Mouse (Mus musculus): Measurements from ENCODE around the gene Ube2e2.
"Not testable (repeated sequence)": the region's sequence is repeated elsewhere in the genome, so short reads cannot be mapped to it uniquely, and the experiment has no call there.

Gene Ube2e2

DNA sequence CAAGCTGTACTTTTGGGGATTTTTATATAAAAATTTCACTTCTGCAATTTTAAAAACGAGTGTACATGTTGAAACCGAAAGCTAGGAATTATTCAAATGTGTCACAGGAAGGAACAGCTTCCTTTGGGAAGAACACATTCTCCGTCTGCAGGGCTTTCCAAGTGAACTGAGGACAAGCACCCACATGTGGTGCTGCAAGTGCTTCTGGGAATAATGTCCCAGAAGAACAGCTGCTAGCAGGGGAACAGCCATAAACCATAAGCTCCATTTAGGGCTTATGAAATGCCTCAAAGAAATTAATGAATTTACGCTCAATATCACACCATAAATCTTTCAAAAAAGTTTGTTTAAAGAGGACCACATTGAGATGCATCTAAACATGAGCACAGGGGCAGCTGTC, 162.9 kb downstream of the Ube2e2 start:
- DNase-seq: no peak

- DNase-seq: no peak
Observed at GRCm38 (mm10) chr14:18720601-18721591, 173.2 kb downstream of the Ube2e2 start.

DNA sequence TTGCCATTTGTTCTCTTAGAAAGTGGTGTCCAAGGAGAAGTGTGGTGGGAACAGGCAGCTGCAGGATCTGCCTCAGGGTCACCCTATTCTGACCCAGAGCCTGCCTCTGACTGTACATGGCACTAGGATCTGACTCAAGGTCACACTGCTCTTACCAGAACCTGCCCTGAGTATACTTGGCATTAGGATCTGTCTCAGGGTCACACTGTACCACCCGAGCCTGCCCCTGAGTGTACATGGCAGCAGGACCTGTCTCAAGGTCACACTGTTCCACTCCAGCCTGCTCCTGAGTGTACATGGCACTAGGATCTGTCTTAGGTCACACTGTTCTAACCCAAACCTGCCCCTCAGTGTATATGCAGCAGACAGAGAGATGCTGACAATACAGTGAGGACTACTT, 177.1 kb downstream of the Ube2e2 start:
- DNase-seq: no peak

- DNase-seq: no peak
Observed at GRCm38 (mm10) chr14:18715529-18715928, 178.5 kb downstream of the Ube2e2 start.

- no peak for DNase-seq
Observed at GRCm38 (mm10) chr14:18697662-18698225, 196.3 kb downstream of the Ube2e2 start.

- not testable (repeated sequence) for DNase-seq
Observed at GRCm38 (mm10) chr14:18696418-18696817, 197.6 kb downstream of the Ube2e2 start.

- DNase-seq: no peak
Observed at GRCm38 (mm10) chr14:18678121-18678836, 215.8 kb downstream of the Ube2e2 start.

- DNase-seq: no peak
Observed at GRCm38 (mm10) chr14:18670712-18671111, 223.4 kb downstream of the Ube2e2 start.

DNA sequence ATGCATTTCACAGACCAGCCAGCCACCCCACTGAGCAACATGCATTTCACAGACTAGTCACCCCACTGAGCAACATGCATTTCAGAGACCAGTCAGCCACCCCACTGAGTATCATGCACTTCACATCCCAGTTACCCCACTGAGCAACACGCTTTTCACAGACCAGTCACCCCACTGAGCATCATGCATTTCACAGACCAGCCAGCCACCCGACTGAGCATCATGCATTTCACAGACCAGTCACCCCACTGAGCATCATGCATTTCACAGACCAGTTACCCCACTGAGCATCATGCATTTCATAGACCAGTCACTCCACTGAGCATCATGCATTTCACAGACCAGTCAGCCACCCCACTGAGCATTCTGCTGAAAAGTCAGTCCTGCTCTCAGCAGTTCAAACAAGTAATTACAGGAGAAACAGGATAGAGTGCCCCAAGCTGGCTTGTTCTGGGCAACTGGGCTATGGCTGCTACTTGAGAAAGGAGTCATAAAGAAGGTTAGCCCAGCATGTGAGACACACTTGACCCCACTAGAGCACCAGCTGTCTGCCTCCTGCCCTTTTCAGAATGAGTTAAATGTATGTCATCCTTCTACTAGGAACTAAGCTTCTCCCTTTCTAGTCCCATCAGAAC, 224.6 kb downstream of the Ube2e2 start:
- DNase-seq: peak; percentile 5

- DNase-seq: not testable (repeated sequence)
Observed at GRCm38 (mm10) chr14:18668309-18668708, 225.8 kb downstream of the Ube2e2 start.

DNA sequence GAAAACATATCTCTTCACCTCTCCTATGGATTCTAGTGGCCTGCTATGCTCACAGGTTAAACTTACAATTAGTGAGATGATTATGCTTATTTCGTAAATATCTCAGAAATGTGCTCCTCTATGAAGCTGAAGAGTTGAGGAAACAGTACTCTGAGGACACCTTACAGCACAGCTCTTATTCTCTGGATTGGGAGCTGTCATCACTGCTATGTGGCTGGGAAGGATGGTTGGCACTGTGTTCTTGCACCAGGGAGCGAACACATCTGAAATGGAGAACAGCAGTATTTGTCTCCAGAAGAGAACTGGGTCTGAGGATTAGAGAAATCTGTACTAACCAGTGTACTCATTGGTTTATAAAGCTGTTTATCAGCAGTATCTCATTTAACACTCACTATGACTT, 226.3 kb downstream of the Ube2e2 start:
- no peak for DNase-seq

- no peak for DNase-seq
Observed at GRCm38 (mm10) chr14:18666251-18666650, 227.8 kb downstream of the Ube2e2 start.

DNA sequence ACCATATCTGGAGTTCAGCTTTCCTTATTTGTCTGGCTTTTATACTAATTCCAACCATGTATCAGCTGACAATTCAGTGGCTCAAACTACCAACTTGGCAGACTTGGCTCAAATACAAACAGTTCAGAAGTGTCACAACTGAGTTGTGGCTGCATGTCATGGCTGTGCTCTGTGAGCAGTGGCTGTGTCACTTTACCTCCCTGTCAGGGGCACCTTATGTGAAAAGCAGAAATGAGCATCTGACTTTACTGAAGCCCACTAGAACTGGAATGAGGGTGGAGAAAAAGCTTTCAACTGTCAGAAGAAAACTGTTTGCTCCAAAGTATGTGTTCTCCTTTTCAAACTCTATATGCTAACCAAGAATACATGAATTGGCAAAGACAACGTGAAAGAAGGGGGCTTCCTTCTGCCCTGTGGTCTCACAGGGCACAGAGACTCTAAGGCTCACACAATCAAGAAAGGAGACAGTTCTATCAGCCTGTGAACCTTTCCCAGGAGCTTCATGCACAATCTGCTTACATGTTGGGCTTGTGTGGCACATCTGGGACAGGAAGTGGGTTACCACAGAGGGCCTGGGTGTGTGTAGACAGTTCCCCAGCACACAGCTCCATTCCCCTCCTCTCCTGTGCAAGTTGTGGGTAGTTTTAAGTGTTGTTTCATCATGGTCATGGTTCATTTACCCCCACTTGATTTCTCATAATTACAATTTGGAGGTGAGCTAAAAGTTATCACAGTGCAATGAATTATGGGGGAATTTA, 228.6 kb downstream of the Ube2e2 start:
- DNase-seq: no peak

GRCm38 (mm10) chr14:18663666-18664065, 230.4 kb downstream of the Ube2e2 start:
- no peak for DNase-seq

DNA sequence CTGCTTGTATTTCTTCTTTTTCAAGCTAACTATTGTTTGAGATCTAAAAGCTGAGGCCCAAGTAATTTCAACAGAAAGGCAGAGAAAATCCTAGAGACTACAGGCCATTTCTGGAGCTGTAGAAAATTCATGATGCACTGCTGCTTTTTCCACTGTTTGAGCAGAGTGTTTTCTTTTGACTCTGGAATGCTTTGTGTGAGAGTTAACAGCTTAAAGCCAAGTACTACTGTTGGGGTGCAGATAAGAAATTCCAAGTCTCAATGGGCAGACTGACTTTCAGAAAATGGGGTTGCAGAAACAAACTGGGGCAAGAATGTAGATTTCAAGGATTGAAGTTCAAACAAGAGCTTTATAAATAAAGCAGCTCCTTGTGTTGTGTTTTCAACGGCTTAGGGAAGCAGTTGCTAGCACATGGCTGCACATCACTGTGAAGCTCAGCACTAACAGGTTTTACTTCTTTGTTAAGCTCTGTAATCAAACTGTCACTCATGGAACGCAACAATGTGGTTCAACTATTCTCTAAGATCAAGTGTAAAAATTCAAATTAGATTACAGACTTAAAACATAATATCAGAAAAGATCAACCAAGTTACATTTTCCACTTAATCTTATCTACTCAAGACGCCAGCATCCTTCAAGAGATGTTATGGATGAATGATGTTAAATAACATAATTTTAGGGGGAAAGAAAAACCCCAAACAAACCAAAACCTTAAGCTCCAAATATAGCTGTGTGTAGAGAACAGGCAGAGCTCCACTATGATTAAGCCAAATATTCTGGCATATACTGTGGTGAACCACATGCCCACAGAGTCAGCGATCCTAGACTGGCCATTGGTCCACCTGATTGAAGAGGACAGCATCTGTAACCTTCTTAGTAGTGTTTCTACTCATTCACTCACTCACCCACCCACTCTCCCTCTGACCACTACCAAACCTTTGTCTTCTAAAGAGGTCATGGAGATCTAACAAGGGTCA, 236.0 kb downstream of the Ube2e2 start:
- no peak for DNase-seq

- DNase-seq: no peak
Observed at GRCm38 (mm10) chr14:18649123-18649675, 244.9 kb downstream of the Ube2e2 start.

- no peak for DNase-seq
Observed at GRCm38 (mm10) chr14:18641656-18642055, 252.4 kb downstream of the Ube2e2 start.

DNA sequence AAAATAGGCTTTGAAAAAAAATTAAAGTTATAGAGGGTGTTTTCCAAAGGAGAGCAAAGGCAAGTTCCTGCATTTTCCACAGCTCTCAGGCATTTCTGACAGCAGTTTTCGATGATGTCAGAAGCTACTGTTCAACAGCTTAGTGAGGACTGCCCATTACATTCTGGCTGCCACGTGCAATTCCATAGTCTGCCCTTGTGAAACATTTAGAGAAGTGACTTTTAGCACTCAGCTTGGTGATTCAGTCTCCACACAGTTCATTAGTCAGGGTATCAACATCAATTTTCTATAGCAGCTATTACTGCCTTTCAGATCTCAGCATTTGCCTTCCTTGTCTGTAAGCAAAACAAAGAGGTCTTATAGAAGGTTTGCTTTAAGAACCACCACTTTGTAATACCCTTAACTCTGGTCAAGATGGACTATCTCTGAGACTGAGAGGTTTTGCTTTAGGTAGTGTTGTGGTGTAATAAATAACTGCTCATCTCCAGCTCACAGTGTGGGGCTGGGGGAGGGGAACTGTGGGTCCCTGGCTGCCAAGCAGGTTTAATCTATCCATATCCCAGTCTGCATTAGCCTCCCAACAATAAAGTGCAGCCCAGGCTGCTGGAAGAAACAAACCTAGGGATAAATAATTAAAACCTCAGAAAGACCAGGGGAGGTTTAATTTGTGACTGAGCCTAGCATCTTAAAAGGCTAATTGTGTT, 255.2 kb downstream of the Ube2e2 start:
- DNase-seq: no peak

DNA sequence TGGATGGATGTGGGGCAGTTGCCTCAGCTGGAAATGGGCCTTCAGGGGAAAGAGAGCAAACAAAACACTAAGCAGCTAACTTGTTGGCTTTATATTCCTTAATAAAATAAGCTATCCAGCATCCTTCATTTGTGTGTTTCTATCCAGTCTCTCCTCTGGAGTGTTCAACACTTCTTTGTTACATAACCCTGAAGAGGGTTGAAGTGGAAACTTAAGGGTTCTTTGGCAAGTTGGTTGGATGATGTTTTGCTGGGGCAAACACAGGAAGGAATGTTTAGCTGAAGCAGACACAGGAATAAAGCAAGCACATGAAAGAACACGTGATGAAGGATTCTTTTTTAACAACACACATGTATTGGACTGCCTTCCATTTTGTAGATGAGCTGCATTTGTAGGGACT, 256.3 kb downstream of the Ube2e2 start:
- DNase-seq: no peak

- DNase-seq: no peak
Observed at GRCm38 (mm10) chr14:18628170-18628569, 265.9 kb downstream of the Ube2e2 start.

Data from embryo, embryonic 11 days (tissue).